Mouse (Mus musculus): ENCODE data around the gene Olfr1013.

DNA sequence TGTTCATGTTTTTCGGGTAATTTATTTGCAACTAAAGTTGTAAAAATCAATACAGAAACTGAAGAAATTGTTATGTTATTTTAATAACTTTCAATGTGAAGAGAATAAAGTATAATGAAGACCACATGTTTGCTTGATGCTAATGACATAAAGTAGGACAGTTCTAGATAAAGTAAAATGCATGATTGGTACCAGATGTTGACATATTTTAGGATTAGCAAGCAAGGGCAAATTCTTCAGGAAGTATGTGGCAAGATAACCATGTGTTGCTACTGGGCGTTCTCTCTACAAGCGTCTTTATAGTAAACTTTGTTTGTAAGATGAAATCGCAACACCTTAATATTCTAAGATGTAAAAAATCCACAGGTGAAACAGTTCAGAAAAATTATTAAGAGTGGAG lies 37.6 kb downstream of the Olfr1013 start:
- no peak for TF ChIP-seq CTCF (IDR thresholded peaks at IDR 0.05)
- TF ChIP-seq EP300 (IDR thresholded peaks at IDR 0.05): no peak
